Mouse (Mus musculus): ENCODE results near the gene Krt88. TPM values are rescaled to one million over a fixed set of nuclear protein-coding genes. Genes with fewer than 3 reads are reported as not detected.

Gene Krt88
- total and polyA plus RNA-seq, 2 experiments from 2014 or later: not detected

DNA sequence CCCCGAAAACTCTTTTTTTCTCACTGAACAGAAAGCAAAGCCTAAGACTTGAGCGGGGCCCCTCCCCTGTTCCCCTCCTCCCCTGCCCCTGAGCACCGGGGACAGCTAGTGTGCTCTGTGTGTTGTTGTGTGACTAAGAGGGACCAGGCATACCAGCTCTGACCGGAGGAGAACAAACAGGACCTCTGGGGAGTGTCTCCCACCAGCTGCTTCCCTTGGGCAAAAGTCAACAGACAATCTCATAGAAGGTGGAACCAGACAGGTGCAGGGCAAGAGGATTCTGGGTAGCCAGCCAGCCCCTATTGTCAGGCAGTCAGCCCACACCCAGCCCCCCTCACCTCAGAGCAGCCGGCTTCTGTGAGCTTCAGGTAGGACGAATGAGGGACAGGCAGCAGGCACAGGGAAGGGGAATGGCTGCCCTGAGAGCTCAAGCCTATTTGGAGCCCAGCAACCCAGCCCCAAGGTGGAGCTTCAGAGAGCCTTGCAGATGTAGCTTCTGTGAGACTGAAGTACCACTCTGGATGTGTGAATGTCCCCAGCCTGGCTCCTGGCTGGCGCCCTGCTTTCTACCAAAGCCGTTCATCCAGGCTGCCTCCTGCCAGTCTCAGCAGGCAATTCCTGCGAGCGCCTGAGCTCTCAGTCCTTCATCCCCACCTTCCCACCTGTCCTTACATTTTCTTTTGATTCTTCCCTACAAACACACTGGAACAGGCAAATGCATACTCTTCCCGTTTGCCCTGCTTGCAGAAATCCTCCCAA lies 32.6 kb upstream of the Krt88 start:
- DNase-seq (ENCODE audit: low spot score): no peak
- no peak for ATAC-seq (ENCODE audit: insufficient read depth, low read depth)
- WGBS: 52% methylated on average over 11 of the region's 11 CpGs
- peaks cover 26% of the 10 kb centered on the region for H3K27me3 ChIP-seq (ENCODE audit: control insufficient read depth, insufficient read depth, low read length)
- no peak overlapping the region for H3K4me3 ChIP-seq (ENCODE audit: low read depth, low read length)
- no peak overlapping the region for H3K27ac ChIP-seq (ENCODE audit: low read depth)
- H3K36me3 ChIP-seq (replicated peaks; ENCODE audit: control insufficient read depth, insufficient read depth, low read length): no peaks in the 10 kb centered on the region
- H3K9ac ChIP-seq (replicated peaks; ENCODE audit: low read depth, low read length): no peak overlapping the region
- no peaks in the 10 kb centered on the region for H3K4me1 ChIP-seq (ENCODE audit: control insufficient read depth, insufficient read depth)
- no peak for TF ChIP-seq EP300 (IDR thresholded peaks at IDR 0.05; ENCODE audit: low read depth)
- no peak for TF ChIP-seq CTCF (IDR thresholded peaks at IDR 0.05; ENCODE audit: low read depth)
- H3K9me3 ChIP-seq (replicated peaks; ENCODE audit: control insufficient read depth, low read length): no peaks in the 10 kb centered on the region
- H3K4me2 ChIP-seq (ENCODE audit: low read depth, low read length): no peak overlapping the region

DNA sequence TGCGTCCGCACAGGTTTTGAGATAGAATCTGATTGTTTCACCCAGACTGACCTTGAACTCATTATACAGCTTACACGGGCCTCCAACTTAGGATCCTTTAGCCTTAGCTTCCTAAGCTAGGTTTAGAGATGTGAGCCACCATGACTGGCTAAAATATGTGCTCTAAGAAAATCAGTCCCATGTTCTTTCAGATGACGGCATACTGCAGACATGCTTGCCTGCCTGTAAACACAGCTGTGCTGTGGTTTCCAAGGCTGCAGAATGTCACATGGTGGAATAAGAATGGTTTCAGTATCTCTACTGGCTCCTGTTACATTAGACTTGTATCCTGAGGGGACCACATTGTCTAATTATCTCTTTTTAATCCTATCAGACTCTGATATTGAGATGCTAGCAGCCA lies 28.6 kb upstream of the Krt88 start:
- H3K27me3 ChIP-seq (ENCODE audit: control insufficient read depth, insufficient read depth, low read length): no peaks in the 10 kb centered on the region
- WGBS: 72% methylated on average over 4 of the region's 4 CpGs
- peak; percentile 46 for DNase-seq (ENCODE audit: low spot score)
- H3K9me3 ChIP-seq (replicated peaks; ENCODE audit: control insufficient read depth, low read length): no peaks in the 10 kb centered on the region
- no peak overlapping the region for H3K4me2 ChIP-seq (ENCODE audit: low read depth, low read length)
- H3K27ac ChIP-seq (ENCODE audit: low read depth): no peak overlapping the region
- H3K36me3 ChIP-seq (replicated peaks; ENCODE audit: control insufficient read depth, insufficient read depth, low read length): no peaks in the 10 kb centered on the region
- no peak overlapping the region for H3K4me3 ChIP-seq (ENCODE audit: low read depth, low read length)
- no peak for TF ChIP-seq CTCF (IDR thresholded peaks at IDR 0.05; ENCODE audit: low read depth)
- TF ChIP-seq EP300 (IDR thresholded peaks at IDR 0.05; ENCODE audit: low read depth): no peak
- H3K4me1 ChIP-seq (ENCODE audit: control insufficient read depth, insufficient read depth): no peaks in the 10 kb centered on the region
- ATAC-seq (ENCODE audit: insufficient read depth, low read depth): no peak
- H3K9ac ChIP-seq (replicated peaks; ENCODE audit: low read depth, low read length): no peak overlapping the region

DNA sequence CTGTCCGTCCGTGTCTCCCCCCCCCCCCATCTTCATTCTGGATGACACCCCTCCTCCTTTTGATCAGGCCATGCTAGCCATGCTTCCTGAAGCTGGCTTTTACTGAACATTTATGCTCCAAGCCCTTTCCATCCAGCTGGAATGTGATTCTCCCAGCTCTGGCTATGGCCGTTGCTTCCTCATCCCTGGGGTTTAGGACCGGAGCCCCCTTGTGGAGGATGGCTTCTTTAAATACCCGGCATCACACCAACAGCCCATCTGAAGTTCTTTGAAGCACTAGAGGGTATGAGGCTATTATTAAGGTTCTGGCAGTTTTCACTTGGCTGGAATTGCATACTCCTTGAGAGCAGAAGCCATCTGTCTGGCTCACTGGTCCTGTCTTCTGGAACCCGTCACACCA lies 26.6 kb upstream of the Krt88 start:
- ATAC-seq (ENCODE audit: insufficient read depth, low read depth): no peak
- peak; percentile 52 for TF ChIP-seq CTCF (IDR thresholded peaks at IDR 0.05; ENCODE audit: low read depth)
- no peak for TF ChIP-seq EP300 (IDR thresholded peaks at IDR 0.05; ENCODE audit: low read depth)
- Histone ChIP-seq H3K9ac (replicated peaks; ENCODE audit: low read depth, low read length) (no peak overlapping the region), H3K27me3 (ENCODE audit: control insufficient read depth, insufficient read depth, low read length) (no peaks in the 10 kb centered on the region), H3K27ac (ENCODE audit: low read depth) (no peak overlapping the region), H3K9me3 (replicated peaks; ENCODE audit: control insufficient read depth, low read length) (no peaks in the 10 kb centered on the region), H3K4me3 (ENCODE audit: low read depth, low read length) (no peak overlapping the region), H3K4me2 (ENCODE audit: low read depth, low read length) (no peak overlapping the region), H3K4me1 (ENCODE audit: control insufficient read depth, insufficient read depth) (no peaks in the 10 kb centered on the region), H3K36me3 (replicated peaks; ENCODE audit: control insufficient read depth, insufficient read depth, low read length) (no peaks in the 10 kb centered on the region)
- 35% methylated on average over 6 of the region's 6 CpGs for WGBS
- peak; percentile 33 for DNase-seq (ENCODE audit: low spot score)

DNA sequence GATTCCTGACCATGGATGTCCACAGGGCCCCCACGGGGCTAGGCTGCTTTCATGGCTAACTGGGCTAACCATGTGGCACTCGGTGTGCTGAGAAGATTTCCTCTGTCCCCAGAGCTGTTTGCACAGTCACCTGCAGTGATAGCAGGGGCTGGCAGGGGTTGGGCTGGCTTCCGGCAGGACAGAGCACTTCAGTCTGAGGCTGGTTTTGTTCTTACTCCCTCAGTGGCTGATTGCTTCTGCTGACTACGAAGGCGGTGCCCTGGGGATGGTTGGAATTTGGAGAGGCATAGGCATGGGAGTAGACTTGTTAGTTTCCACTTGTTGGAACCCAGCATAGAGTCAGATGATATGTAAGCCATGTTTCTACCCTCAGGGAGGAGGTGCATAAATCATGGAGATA lies 22.6 kb upstream of the Krt88 start:
- H3K27me3 ChIP-seq (ENCODE audit: control insufficient read depth, insufficient read depth, low read length): no peaks in the 10 kb centered on the region
- H3K27ac ChIP-seq (ENCODE audit: low read depth): no peak overlapping the region
- H3K4me1 ChIP-seq (ENCODE audit: control insufficient read depth, insufficient read depth): no peaks in the 10 kb centered on the region
- WGBS: 18% methylated on average over 5 of the region's 5 CpGs
- H3K36me3 ChIP-seq (replicated peaks; ENCODE audit: control insufficient read depth, insufficient read depth, low read length): no peaks in the 10 kb centered on the region
- no peaks in the 10 kb centered on the region for H3K9me3 ChIP-seq (replicated peaks; ENCODE audit: control insufficient read depth, low read length)
- DNase-seq (ENCODE audit: low spot score) (no peak), ATAC-seq (ENCODE audit: insufficient read depth, low read depth) (no peak)
- TF ChIP-seq EP300 (IDR thresholded peaks at IDR 0.05; ENCODE audit: low read depth) (no peak), CTCF (IDR thresholded peaks at IDR 0.05; ENCODE audit: low read depth) (no peak)
- no peak overlapping the region for H3K4me2 ChIP-seq (ENCODE audit: low read depth, low read length)
- no peak overlapping the region for H3K4me3 ChIP-seq (ENCODE audit: low read depth, low read length)
- H3K9ac ChIP-seq (replicated peaks; ENCODE audit: low read depth, low read length): no peak overlapping the region

DNA sequence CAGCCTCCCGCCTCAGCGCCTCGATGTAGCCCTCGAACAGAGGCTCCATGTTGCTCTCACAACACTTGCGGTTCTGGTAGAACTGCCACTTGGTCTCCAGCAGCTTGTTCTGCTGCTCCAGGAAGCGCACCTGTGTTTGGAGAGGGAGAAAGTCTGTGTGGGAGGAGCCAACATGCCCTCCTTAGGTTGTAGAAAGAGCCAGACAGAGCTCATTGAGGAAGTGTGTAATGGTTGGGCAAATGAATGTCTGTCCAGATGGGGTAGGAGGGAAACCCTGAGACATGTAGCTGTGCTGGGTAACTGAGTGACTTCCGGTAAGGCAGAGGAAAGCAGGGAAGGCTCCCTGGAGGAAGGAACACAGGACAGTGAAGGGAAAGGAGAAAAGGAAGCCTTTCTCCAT lies 10.9 kb upstream of the Krt88 start:
- Histone ChIP-seq H3K4me2 (ENCODE audit: low read depth, low read length) (no peak overlapping the region), H3K27me3 (ENCODE audit: control insufficient read depth, insufficient read depth, low read length) (peaks cover 31% of the 10 kb centered on the region), H3K9ac (replicated peaks; ENCODE audit: low read depth, low read length) (no peak overlapping the region), H3K36me3 (replicated peaks; ENCODE audit: control insufficient read depth, insufficient read depth, low read length) (no peaks in the 10 kb centered on the region), H3K4me1 (ENCODE audit: control insufficient read depth, insufficient read depth) (no peaks in the 10 kb centered on the region), H3K9me3 (replicated peaks; ENCODE audit: control insufficient read depth, low read length) (no peaks in the 10 kb centered on the region), H3K27ac (ENCODE audit: low read depth) (no peak overlapping the region), H3K4me3 (ENCODE audit: low read depth, low read length) (no peak overlapping the region)
- 86% methylated on average over 7 of the region's 7 CpGs for WGBS
- no peak for DNase-seq (ENCODE audit: low spot score)
- TF ChIP-seq EP300 (IDR thresholded peaks at IDR 0.05; ENCODE audit: low read depth): no peak
- no peak for TF ChIP-seq CTCF (IDR thresholded peaks at IDR 0.05; ENCODE audit: low read depth)
- no peak for ATAC-seq (ENCODE audit: insufficient read depth, low read depth)

DNA sequence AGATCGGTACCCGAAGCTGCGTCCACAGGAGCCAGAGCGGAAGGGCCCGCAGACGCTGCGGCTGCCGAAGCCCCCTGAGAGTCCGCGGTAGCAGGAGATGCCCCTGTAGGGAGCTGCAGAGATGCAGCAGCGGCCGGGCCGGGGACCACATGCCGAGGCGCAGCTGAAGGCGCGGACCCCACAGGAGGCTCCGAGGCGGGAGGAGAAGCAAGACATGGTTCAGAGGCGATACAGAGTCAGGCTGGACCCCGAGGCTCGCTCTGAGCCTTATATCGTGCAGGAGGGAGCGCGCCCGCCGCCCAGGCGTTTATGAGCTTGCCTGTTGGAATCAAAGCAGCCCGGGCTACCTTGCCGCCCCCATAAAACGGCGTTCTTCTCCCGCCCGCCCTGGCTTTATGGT lies 9.0 kb upstream of the Krt88 start, which contains the start of gene Krt87:
Krt87 (minus strand) TSS at position 250 of the 400 bp plus-strand sequence.
- Histone ChIP-seq H3K27me3 (ENCODE audit: control insufficient read depth, insufficient read depth, low read length) (peaks cover 31% of the 10 kb centered on the region), H3K4me2 (ENCODE audit: low read depth, low read length) (peak within 1 kb of the TSS; percentile 23; the same call in 1 of the 2 replicates), H3K27ac (ENCODE audit: low read depth) (no peak within 1 kb of the TSS), H3K4me3 (ENCODE audit: low read depth, low read length) (peak within 1 kb of the TSS; percentile 11), H3K9ac (replicated peaks; ENCODE audit: low read depth, low read length) (no peak within 1 kb of the TSS), H3K36me3 (replicated peaks; ENCODE audit: control insufficient read depth, insufficient read depth, low read length) (no peaks in the 10 kb centered on the region), H3K4me1 (ENCODE audit: control insufficient read depth, insufficient read depth) (no peaks in the 10 kb centered on the region), H3K9me3 (replicated peaks; ENCODE audit: control insufficient read depth, low read length) (no peaks in the 10 kb centered on the region)
- 2% methylated on average over 34 of the region's 34 CpGs for WGBS
- ATAC-seq (ENCODE audit: insufficient read depth, low read depth): no peak
- no peak for DNase-seq (ENCODE audit: low spot score)
- no peak for TF ChIP-seq CTCF (IDR thresholded peaks at IDR 0.05; ENCODE audit: low read depth)
- no peak for TF ChIP-seq EP300 (IDR thresholded peaks at IDR 0.05; ENCODE audit: low read depth)

All from heart, postnatal 0 days (tissue).